In the genomic region with DNA sequence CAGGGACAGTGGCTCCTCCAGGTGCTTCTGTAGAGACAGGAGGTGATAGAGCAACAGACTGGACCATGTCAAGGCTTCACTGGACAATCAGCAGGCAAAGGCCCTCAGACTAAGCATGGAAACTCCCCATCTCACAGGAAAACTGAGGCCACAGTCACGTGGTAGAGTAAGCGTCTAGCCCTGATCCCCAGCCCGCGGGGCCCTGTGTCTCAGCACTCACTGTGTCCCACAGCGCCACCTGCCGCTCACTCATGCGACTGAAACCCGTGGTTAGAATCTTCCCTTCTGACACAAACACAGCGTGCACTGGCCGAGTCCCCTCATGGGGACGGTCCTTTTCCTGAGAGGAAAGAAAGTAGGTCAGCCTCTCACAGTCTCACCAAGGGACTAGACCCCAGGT, we compare ENCODE assay signal across 1 mouse cellular context.
A peak's percentile ranks its signal among the peaks of the same experiment; 100 is the strongest.
TF ChIP-seq lines count a peak whose summit lies in the region.

No protein-coding gene starts in this region.

TF ChIP-seq in ES-E14, 5 proteins besides CTCF, POLR2A, EP300 and RAD21 (continued from another document):
- 0 out of 2 replicates have a peak, but pooled peaks have one; percentile 43 for TF ChIP-seq HCFC1 (IDR thresholded peaks at IDR 0.05; ENCODE audit: borderline replicate concordance, insufficient read depth, low read length)
